Mouse (Mus musculus): ENCODE measurements around the gene Ddx39b. TPM values are rescaled to one million over a fixed set of nuclear protein-coding genes. Genes with fewer than 3 reads are reported as not detected.

Gene Ddx39b
- polyA plus RNA-seq (2016; fragmentation: Nextera tagmentation; extraction: Ambion mirVana), result 661 and 692 TPM in 2 replicates

- Histone ChIP-seq H3K27ac (peak within 1 kb of the TSS; percentile 98), H3K27me3 (ENCODE audit: insufficient read depth, poor library complexity, severe bottlenecking) (no peaks in the 10 kb centered on the region), H3K4me3 (peak within 1 kb of the TSS; percentile 95), H3K9me3 (no peaks in the 10 kb centered on the region), H3K4me1 (replicated peaks) (peaks cover 55% of the 10 kb centered on the region), H3K36me3 (peaks cover 36% of the 10 kb centered on the region)
- peak; percentile 96 for DNase-seq (ENCODE audit: low spot score)
- WGBS, result under 1% methylated on average over 69 of the region's 69 CpGs
These were observed at the start of gene Ddx39b for GRCm38 (mm10) chr17:35241305-35242014. Ddx39b (plus strand) TSS chr17:35241746.

DNA sequence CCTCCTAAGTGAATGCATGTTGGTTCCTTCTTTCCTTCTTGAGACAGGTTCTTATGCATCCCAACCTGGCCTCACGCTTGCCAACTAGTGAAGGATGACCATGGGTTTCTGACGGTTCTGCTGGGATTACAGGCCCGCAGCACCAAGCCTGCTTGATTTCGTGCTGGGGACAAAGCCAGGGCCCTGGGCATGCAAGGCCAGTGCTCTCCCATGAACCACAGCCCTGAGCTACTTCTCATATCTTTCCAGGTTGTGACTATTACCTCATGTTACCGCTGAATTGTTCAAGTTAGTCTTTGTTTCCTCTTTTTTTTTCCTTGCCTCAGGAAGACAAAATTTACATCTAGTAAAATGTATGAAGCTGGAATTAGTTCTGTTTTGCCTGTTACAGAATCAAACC, 48.6 kb upstream of the Ddx39b start:
- no peaks in the 10 kb centered on the region for H3K36me3 ChIP-seq
- H3K27me3 ChIP-seq (ENCODE audit: insufficient read depth, poor library complexity, severe bottlenecking), result peaks cover 50% of the 10 kb centered on the region
- no peak for DNase-seq (ENCODE audit: low spot score)
- peaks cover 26% of the 10 kb centered on the region for H3K4me1 ChIP-seq (replicated peaks)
- no peaks in the 10 kb centered on the region for H3K9me3 ChIP-seq
- no peak overlapping the region for H3K27ac ChIP-seq
- WGBS, result 81% methylated on average over 5 of the region's 5 CpGs
- H3K4me3 ChIP-seq, result no peak overlapping the region

- Histone ChIP-seq H3K36me3 (no peaks in the 10 kb centered on the region), H3K27ac (no peak within 1 kb of the TSS), H3K4me3 (peak within 1 kb of the TSS; percentile 56; the same call in 1 of the 2 replicates), H3K27me3 (ENCODE audit: insufficient read depth, poor library complexity, severe bottlenecking) (peaks cover 60% of the 10 kb centered on the region), H3K4me1 (replicated peaks) (peaks cover 26% of the 10 kb centered on the region), H3K9me3 (no peaks in the 10 kb centered on the region)
- DNase-seq (ENCODE audit: low spot score), result no peak
- 67% methylated on average over 28 of the region's 28 CpGs for WGBS
These were observed 47.4 kb upstream of the Ddx39b start, which contains the start of gene Ltb for GRCm38 (mm10) chr17:35193881-35194843. Ltb (plus strand) TSS chr17:35194439.

- Histone ChIP-seq H3K27me3 (ENCODE audit: insufficient read depth, poor library complexity, severe bottlenecking) (peaks cover 66% of the 10 kb centered on the region), H3K27ac (peak overlapping the region; percentile 50; the same call in 1 of the 2 replicates)
- 42% methylated on average over 19 of the region's 19 CpGs for WGBS
These were observed 46.5 kb upstream of the Ddx39b start for GRCm38 (mm10) chr17:35194844-35195630.

DNA sequence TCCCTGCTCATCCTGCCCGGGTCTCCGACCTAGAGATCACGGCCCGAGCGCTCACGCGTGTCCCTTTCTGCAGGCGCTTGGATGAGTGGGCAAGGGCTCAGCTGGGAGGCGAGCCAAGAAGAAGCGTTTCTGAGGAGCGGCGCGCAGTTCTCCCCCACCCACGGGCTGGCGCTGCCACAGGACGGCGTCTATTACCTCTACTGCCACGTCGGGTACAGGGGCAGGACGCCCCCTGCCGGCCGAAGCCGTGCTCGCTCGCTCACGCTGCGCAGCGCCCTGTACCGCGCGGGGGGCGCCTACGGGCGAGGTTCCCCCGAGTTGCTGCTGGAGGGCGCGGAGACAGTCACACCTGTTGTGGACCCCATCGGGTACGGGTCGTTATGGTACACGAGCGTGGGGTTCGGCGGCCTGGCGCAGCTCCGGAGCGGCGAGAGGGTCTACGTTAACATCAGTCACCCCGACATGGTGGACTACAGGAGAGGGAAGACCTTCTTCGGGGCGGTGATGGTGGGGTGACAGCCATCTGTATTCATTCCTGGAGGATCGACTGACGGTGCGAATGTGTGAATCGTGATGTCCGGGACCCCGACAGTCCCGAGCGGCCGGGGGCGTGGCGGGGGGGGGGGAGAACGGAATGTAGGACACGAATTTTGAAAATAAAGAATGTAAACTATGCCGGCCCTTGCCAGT, 45.8 kb upstream of the Ddx39b start:
- Histone ChIP-seq H3K4me1 (replicated peaks) (peaks cover 26% of the 10 kb centered on the region), H3K9me3 (no peaks in the 10 kb centered on the region), H3K4me3 (peak overlapping the region; percentile 56), H3K27ac (peak overlapping the region; percentile 50; the same call in 1 of the 2 replicates), H3K27me3 (ENCODE audit: insufficient read depth, poor library complexity, severe bottlenecking) (peaks cover 73% of the 10 kb centered on the region), H3K36me3 (no peaks in the 10 kb centered on the region)
- WGBS, result 2% methylated on average over 66 of the region's 66 CpGs
- peak; percentile 77 for DNase-seq (ENCODE audit: low spot score)

More at GRCm38 (mm10) chr17:35194844-35195630, 46.5 kb upstream of the Ddx39b start:
- no peaks in the 10 kb centered on the region for H3K9me3 ChIP-seq
- peaks cover 26% of the 10 kb centered on the region for H3K4me1 ChIP-seq (replicated peaks)
- DNase-seq (ENCODE audit: low spot score), result no peak
- peak overlapping the region; percentile 56 for H3K4me3 ChIP-seq
- no peaks in the 10 kb centered on the region for H3K36me3 ChIP-seq

DNA sequence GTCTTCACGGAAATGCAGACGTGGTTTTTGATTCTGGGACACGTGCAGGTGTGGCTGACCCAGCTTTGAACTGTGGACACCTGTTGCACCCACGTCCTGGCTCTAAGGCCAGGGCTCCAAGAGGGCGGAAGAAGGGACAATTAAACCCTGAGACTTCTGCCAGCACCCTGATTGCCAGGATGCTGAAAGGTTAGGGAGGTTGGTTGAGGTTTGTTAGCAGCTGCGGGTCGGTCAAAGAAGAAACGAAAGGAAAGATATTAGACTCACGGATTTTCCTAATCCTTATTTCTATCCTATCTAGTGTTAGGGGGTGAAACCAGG, 45.3 kb upstream of the Ddx39b start:
- peaks cover 78% of the 10 kb centered on the region for H3K27me3 ChIP-seq (ENCODE audit: insufficient read depth, poor library complexity, severe bottlenecking)

GRCm38 (mm10) chr17:35197126-35197525, 44.4 kb upstream of the Ddx39b start:
- H3K27me3 ChIP-seq (ENCODE audit: insufficient read depth, poor library complexity, severe bottlenecking), result peaks cover 87% of the 10 kb centered on the region
- no peak overlapping the region for H3K27ac ChIP-seq
- H3K4me1 ChIP-seq (replicated peaks), result peaks cover 32% of the 10 kb centered on the region
- no peaks in the 10 kb centered on the region for H3K9me3 ChIP-seq
- no peak overlapping the region for H3K4me3 ChIP-seq
- 46% methylated on average over 6 of the region's 6 CpGs for WGBS
- H3K36me3 ChIP-seq, result no peaks in the 10 kb centered on the region
- no peak for DNase-seq (ENCODE audit: low spot score)

More for the DNA sequence above, 45.3 kb upstream of the Ddx39b start:
- no peak for DNase-seq (ENCODE audit: low spot score)
- 32% methylated on average over 9 of the region's 9 CpGs for WGBS
- peaks cover 26% of the 10 kb centered on the region for H3K4me1 ChIP-seq (replicated peaks)
- no peak overlapping the region for H3K27ac ChIP-seq
- H3K4me3 ChIP-seq, result peak overlapping the region; percentile 56
- H3K36me3 ChIP-seq, result no peaks in the 10 kb centered on the region
- H3K9me3 ChIP-seq, result no peaks in the 10 kb centered on the region

GRCm38 (mm10) chr17:35198029-35198428, 43.5 kb upstream of the Ddx39b start:
- Histone ChIP-seq H3K4me3 (no peak overlapping the region), H3K27me3 (ENCODE audit: insufficient read depth, poor library complexity, severe bottlenecking) (peaks cover 95% of the 10 kb centered on the region), H3K9me3 (no peaks in the 10 kb centered on the region), H3K36me3 (no peaks in the 10 kb centered on the region), H3K4me1 (replicated peaks) (peaks cover 32% of the 10 kb centered on the region), H3K27ac (no peak overlapping the region)
- 64% methylated on average over 7 of the region's 7 CpGs for WGBS
- DNase-seq (ENCODE audit: low spot score), result no peak

DNA sequence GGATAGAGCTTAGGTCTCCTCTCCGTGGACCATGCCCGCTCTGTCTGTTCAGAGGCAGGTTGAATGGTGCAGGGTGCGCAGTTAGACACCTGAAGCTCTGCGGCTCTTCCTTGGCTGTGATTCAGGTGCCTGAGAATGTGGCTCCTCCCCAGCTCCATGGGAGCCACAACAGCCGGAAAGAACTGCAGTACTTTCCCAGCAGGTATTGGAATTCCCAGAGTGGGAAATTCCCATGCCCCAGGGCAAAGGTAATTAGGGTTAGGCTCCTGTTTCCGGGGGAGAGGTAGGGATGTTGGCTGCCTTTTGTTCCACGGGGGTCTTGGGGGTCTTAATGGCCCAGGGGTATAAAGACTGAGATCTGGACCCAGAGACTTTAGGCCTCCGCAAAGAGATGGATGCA, 42.6 kb upstream of the Ddx39b start:
- 27% methylated on average over 8 of the region's 8 CpGs for WGBS
- Histone ChIP-seq H3K4me3 (no peak overlapping the region), H3K9me3 (no peaks in the 10 kb centered on the region), H3K27ac (no peak overlapping the region), H3K27me3 (ENCODE audit: insufficient read depth, poor library complexity, severe bottlenecking) (peaks cover 95% of the 10 kb centered on the region), H3K36me3 (no peaks in the 10 kb centered on the region), H3K4me1 (replicated peaks) (peaks cover 31% of the 10 kb centered on the region)
- DNase-seq (ENCODE audit: low spot score), result no peak

- Histone ChIP-seq H3K27ac (no peak overlapping the region), H3K27me3 (ENCODE audit: insufficient read depth, poor library complexity, severe bottlenecking) (peaks cover 95% of the 10 kb centered on the region), H3K9me3 (no peaks in the 10 kb centered on the region), H3K36me3 (no peaks in the 10 kb centered on the region), H3K4me1 (replicated peaks) (peaks cover 23% of the 10 kb centered on the region), H3K4me3 (no peak overlapping the region)
- WGBS, result 86% methylated on average over 11 of the region's 11 CpGs
- DNase-seq (ENCODE audit: low spot score), result no peak
These were observed 41.1 kb upstream of the Ddx39b start for GRCm38 (mm10) chr17:35200398-35200797.

- DNase-seq (ENCODE audit: low spot score), result no peak
- H3K36me3 ChIP-seq, result no peaks in the 10 kb centered on the region
These were observed 40.4 kb upstream of the Ddx39b start for GRCm38 (mm10) chr17:35201128-35201527.

DNA sequence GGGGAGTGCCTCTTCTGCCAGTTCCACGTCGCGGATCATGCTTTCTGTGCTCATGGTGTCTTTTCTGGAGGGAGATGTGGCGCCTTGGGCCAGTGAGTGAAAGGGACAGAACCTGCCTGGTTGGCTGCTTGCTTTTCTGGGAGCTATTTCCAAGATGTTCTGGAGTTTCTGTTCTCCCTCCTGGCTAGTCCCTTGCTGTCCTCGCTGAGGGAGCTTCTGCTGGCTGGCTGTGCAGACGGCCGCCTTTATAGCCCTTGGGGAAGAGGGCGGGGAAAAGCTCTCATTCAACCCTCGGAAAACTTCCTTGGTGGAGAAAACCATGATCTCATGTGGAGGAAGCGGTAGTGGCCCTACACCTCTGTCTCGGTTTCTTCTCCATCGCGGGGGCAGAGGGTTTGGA, 39.8 kb upstream of the Ddx39b start, which contains the start of gene Tnf:
Gene Tnf (minus strand): TSS at position 221 of the 400 bp plus-strand sequence.
- H3K27ac ChIP-seq, result no peak within 1 kb of the TSS
- H3K27me3 ChIP-seq (ENCODE audit: insufficient read depth, poor library complexity, severe bottlenecking), result peaks cover 82% of the 10 kb centered on the region
- WGBS, result 46% methylated on average over 13 of the region's 13 CpGs
- no peak within 1 kb of the TSS for H3K4me3 ChIP-seq
- peaks cover 12% of the 10 kb centered on the region; the same call in 1 of the 2 replicates for H3K4me1 ChIP-seq (replicated peaks)
- no peak for DNase-seq (ENCODE audit: low spot score)
- no peaks in the 10 kb centered on the region for H3K9me3 ChIP-seq
- no peaks in the 10 kb centered on the region for H3K36me3 ChIP-seq

More at GRCm38 (mm10) chr17:35201128-35201527, 40.4 kb upstream of the Ddx39b start:
- no peak overlapping the region for H3K27ac ChIP-seq
- H3K9me3 ChIP-seq, result no peaks in the 10 kb centered on the region
- H3K4me1 ChIP-seq (replicated peaks), result peaks cover 16% of the 10 kb centered on the region
- peaks cover 88% of the 10 kb centered on the region for H3K27me3 ChIP-seq (ENCODE audit: insufficient read depth, poor library complexity, severe bottlenecking)
- H3K4me3 ChIP-seq, result no peak overlapping the region
- WGBS, result 79% methylated on average over 11 of the region's 11 CpGs
